Mouse (Mus musculus) brain, embryonic 14.5 days (tissue): ENCODE results near the gene Slc22a29.

Source experiments
- CTCF ChIP-seq: fragments of 200-500 bp; IDR thresholded peaks from 2 replicates; pipeline ENCODE4 v1.5.1; 2012; ENCODE audit warnings: inconsistent platforms, mild to moderate bottlenecking, moderate library complexity, borderline replicate concordance; ENCODE audit not compliant: insufficient read depth, insufficient read length; ENCODE audit errors: extremely low read depth
- POLR2A ChIP-seq: fragments of 200-500 bp; IDR thresholded peaks from 2 replicates; pipeline ENCODE4 v1.6.1; 2012; ENCODE audit warnings: mild to moderate bottlenecking, inconsistent platforms, borderline replicate concordance; ENCODE audit not compliant: poor library complexity, insufficient read depth, insufficient read length, severe bottlenecking; ENCODE audit errors: extremely low read depth

- TF ChIP-seq POLR2A (no peak), CTCF (no peak)
Measured at GRCm38 (mm10) chr19:8148787-8149523, 69.7 kb downstream of the Slc22a29 start.
